Mouse (Mus musculus): ENCODE data around the gene Scn4a. TPM values are rescaled to one million over a fixed set of nuclear protein-coding genes. Genes with fewer than 3 reads are reported as not detected.

The Scn4a gene
- total and polyA plus RNA-seq, 2 experiments from 2014 or later, result under 0.01 to 0.04 TPM

DNA sequence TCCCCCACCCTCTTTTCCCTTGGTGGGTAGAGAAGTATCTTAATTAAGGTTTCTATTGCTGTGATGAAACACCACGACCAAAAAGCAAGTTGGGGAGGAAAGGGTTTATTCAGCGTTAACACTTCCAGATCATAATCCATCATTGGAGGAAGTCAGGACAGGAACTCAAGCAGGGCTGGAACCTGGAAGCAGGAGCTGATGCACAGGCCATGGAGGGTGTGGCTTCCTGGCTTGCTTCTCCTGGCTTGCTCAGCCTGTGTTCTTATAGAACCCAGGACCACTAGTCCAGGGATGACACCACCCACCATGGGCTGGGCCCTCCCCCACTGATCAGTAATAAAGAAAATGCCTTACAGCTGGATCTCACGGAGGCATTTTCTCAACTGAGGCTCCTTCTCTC lies 37.7 kb upstream of the Scn4a start:
- no peak for ATAC-seq
- no peak for DNase-seq (ENCODE audit: low spot score)
- Histone ChIP-seq H3K4me3 (ENCODE audit: low read length) (no peak overlapping the region), H3K36me3 (ENCODE audit: insufficient read depth, low read length) (peaks cover 3% of the 10 kb centered on the region; the same call in 1 of the 2 replicates), H3K9me3 (ENCODE audit: low read length) (no peaks in the 10 kb centered on the region), H3K27ac (no peak overlapping the region), H3K27me3 (ENCODE audit: insufficient read depth, low read length) (no peaks in the 10 kb centered on the region), H3K4me2 (ENCODE audit: low read depth, low read length) (no peak overlapping the region), H3K9ac (replicated peaks; ENCODE audit: low read length) (no peak overlapping the region), H3K4me1 (ENCODE audit: insufficient read depth, low read length) (no peaks in the 10 kb centered on the region)
- 75% methylated on average over 3 of the region's 3 CpGs for WGBS
- TF ChIP-seq CTCF (IDR thresholded peaks at IDR 0.05; ENCODE audit: low read depth), result no peak

DNA sequence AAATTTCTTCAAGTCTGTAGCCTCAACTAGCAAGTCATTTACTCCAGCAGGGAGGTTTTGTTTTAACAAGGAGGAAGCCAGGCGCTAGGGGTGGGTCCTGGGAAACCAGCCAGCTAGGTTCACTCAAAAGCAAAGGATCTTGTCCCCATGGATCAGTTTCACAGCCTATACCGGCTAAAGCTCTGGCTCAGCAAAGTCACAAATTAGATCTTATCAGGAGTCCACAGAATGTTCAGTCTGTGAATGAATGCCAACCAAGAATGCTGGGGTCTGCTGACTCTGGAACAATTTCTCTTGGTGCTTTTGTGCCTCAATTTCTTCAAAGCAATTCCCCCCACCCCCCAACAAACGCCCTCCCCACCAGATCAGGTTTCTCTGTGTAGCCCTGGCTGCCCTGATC lies 36.5 kb upstream of the Scn4a start:
- H3K4me3 ChIP-seq (ENCODE audit: low read length), result no peak overlapping the region
- no peak for TF ChIP-seq CTCF (IDR thresholded peaks at IDR 0.05; ENCODE audit: low read depth)
- H3K4me2 ChIP-seq (ENCODE audit: low read depth, low read length), result no peak overlapping the region
- no peaks in the 10 kb centered on the region for H3K9me3 ChIP-seq (ENCODE audit: low read length)
- H3K9ac ChIP-seq (replicated peaks; ENCODE audit: low read length), result no peak overlapping the region
- no peaks in the 10 kb centered on the region for H3K4me1 ChIP-seq (ENCODE audit: insufficient read depth, low read length)
- H3K27me3 ChIP-seq (ENCODE audit: insufficient read depth, low read length), result no peaks in the 10 kb centered on the region
- ATAC-seq (no peak), DNase-seq (ENCODE audit: low spot score) (no peak)
- no peak overlapping the region for H3K27ac ChIP-seq
- 43% methylated on average over 3 of the region's 3 CpGs for WGBS
- H3K36me3 ChIP-seq (ENCODE audit: insufficient read depth, low read length), result peaks cover 3% of the 10 kb centered on the region; the same call in 1 of the 2 replicates

DNA sequence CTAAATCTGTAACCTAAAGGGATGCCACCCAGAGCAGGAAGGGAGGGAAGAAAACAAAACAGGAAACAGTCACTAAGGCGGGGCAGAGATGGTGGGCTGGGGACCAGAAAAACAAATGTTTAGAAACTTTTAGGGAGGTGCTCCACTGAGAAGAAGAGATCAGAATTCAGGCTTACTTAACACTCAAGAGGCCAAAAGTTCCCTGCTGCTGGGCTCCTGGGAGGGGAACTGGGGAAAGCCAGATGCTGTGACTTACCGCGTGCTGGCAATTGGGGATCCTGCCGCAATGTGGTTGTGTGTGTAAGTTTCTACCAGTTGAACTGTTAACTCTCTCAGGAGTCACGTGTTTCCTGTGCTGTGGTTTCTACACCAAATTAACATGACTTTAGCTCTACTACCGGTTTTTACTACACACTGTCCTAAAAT lies 34.7 kb upstream of the Scn4a start, which contains the start of gene Icam2:
Gene Icam2 (minus strand): TSS at position 285 of the 426 bp plus-strand sequence.
- no peaks in the 10 kb centered on the region for H3K9me3 ChIP-seq (ENCODE audit: low read length)
- no peak for TF ChIP-seq CTCF (IDR thresholded peaks at IDR 0.05; ENCODE audit: low read depth)
- no peak within 1 kb of the TSS for H3K4me3 ChIP-seq (ENCODE audit: low read length)
- no peak for ATAC-seq
- no peaks in the 10 kb centered on the region for H3K36me3 ChIP-seq (ENCODE audit: insufficient read depth, low read length)
- no peak for DNase-seq (ENCODE audit: low spot score)
- H3K4me2 ChIP-seq (ENCODE audit: low read depth, low read length), result no peak within 1 kb of the TSS
- no peak within 1 kb of the TSS for H3K27ac ChIP-seq
- H3K9ac ChIP-seq (replicated peaks; ENCODE audit: low read length), result no peak within 1 kb of the TSS
- 79% methylated on average over 6 of the region's 6 CpGs for WGBS
- H3K4me1 ChIP-seq (ENCODE audit: insufficient read depth, low read length), result no peaks in the 10 kb centered on the region
- no peaks in the 10 kb centered on the region for H3K27me3 ChIP-seq (ENCODE audit: insufficient read depth, low read length)

DNA sequence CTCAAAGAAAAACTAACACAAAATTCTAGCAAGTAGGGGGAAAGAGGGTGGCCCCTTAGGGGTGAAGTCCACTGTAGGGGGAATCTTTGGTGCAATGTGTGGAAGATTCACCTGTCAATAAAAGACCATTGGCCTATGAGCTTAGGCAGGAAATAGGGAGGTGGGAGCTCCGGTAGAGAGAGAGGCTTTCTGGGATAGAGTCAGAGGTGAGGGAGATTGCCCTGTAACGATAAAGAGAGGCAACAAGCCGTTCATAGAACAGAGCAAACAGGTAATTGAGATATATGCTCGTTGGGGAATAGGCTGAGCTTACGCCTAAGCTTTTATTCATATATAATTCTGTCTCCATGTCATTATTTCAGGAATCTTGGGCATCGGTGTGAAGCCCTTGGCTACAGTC lies 33.9 kb upstream of the Scn4a start:
- Histone ChIP-seq H3K36me3 (ENCODE audit: insufficient read depth, low read length) (no peaks in the 10 kb centered on the region), H3K9ac (replicated peaks; ENCODE audit: low read length) (no peak overlapping the region), H3K27me3 (ENCODE audit: insufficient read depth, low read length) (no peaks in the 10 kb centered on the region), H3K4me2 (ENCODE audit: low read depth, low read length) (no peak overlapping the region), H3K4me3 (ENCODE audit: low read length) (no peak overlapping the region), H3K27ac (no peak overlapping the region), H3K9me3 (ENCODE audit: low read length) (no peaks in the 10 kb centered on the region), H3K4me1 (ENCODE audit: insufficient read depth, low read length) (no peaks in the 10 kb centered on the region)
- WGBS, result 79% methylated on average over 6 of the region's 6 CpGs
- ATAC-seq, result no peak
- TF ChIP-seq CTCF (IDR thresholded peaks at IDR 0.05; ENCODE audit: low read depth), result no peak
- DNase-seq (ENCODE audit: low spot score), result no peak

DNA sequence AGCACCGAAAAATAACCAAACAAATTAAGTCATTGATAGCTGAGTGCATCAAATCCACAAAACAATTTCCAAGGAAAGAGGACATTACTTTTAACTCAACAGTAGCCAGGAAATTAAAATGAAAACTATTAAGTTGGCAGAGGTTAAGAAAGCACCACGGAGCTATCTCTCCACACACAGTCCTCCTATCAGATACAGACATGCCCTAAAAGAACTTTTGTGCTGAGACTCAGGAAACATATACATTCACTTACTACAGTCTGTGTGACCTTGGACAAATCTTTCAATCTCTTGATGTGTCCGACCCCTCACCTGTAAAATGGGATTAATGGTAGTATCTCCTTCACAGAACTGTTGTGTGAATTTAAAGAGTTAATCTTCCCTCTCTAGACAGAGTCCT lies 33.3 kb upstream of the Scn4a start:
- Histone ChIP-seq H3K4me1 (ENCODE audit: insufficient read depth, low read length) (no peaks in the 10 kb centered on the region), H3K9ac (replicated peaks; ENCODE audit: low read length) (no peak overlapping the region), H3K27me3 (ENCODE audit: insufficient read depth, low read length) (no peaks in the 10 kb centered on the region), H3K4me3 (ENCODE audit: low read length) (no peak overlapping the region), H3K36me3 (ENCODE audit: insufficient read depth, low read length) (no peaks in the 10 kb centered on the region), H3K4me2 (ENCODE audit: low read depth, low read length) (no peak overlapping the region), H3K27ac (no peak overlapping the region), H3K9me3 (ENCODE audit: low read length) (no peaks in the 10 kb centered on the region)
- ATAC-seq, result no peak
- TF ChIP-seq CTCF (IDR thresholded peaks at IDR 0.05; ENCODE audit: low read depth), result no peak
- DNase-seq (ENCODE audit: low spot score), result no peak
- WGBS, result 94% methylated on average over 3 of the region's 3 CpGs

DNA sequence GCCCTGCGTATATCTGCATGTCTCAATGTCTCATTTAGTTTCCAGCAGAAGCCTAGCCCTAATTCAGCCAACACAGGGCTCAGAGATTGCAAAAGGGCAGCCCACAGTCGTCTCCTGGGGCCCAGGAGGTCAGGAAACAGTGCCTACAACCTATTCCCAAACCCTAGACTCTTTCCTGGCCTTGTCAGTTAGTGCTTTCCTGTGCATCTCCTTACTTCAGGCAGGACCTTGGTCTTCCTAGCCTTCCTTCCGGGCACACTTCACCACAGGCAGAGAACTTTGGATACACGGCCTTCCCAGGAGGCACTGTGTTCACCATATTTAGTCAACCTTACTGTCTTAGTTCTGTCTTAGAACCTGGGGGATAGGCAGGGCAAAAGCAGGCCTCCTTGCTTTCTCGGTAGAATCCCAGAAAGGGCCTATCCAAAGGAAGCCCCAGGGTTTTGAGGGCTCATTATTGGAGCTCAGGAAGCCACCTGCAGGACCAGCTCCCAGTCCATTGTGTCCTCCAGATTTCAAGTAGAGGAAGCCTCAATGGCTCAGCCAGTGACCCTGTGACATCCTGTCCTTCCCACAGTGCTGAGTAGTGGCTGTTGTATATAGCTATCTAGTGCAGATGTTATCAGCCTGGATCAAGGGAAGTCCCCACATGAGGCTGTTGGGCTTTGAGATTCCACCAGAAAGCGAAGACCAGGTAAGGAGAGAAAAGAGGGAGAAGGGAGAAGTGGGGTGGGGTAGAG lies 30.1 kb upstream of the Scn4a start:
- Histone ChIP-seq H3K9ac (replicated peaks; ENCODE audit: low read length) (no peak overlapping the region), H3K36me3 (ENCODE audit: insufficient read depth, low read length) (no peaks in the 10 kb centered on the region), H3K4me3 (ENCODE audit: low read length) (no peak overlapping the region), H3K4me2 (ENCODE audit: low read depth, low read length) (no peak overlapping the region), H3K9me3 (ENCODE audit: low read length) (no peaks in the 10 kb centered on the region), H3K27ac (no peak overlapping the region), H3K4me1 (ENCODE audit: insufficient read depth, low read length) (no peaks in the 10 kb centered on the region), H3K27me3 (ENCODE audit: insufficient read depth, low read length) (no peaks in the 10 kb centered on the region)
- DNase-seq (ENCODE audit: low spot score) (no peak), ATAC-seq (no peak)
- 77% methylated on average over 6 of the region's 6 CpGs for WGBS
- TF ChIP-seq CTCF (IDR thresholded peaks at IDR 0.05; ENCODE audit: low read depth), result no peak

DNA sequence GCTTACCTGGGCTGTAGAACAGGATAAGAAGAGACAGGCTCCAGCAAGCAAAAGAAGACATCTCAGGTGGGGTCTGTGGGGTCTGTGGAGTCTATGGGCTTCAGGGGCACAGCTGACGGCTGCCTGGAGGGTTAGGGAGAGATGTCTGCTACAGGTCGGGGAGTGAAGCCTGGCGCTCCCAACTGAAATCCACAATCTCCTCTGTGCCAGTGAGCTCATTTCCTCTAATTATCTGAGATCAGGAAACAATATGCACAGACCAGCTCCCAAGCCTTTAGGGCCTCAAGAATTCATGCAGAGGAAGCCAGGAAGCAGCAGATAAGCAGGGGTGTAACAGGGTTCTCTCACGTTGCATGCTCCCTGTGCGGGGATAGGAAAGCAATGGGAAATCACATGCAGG lies 29.3 kb upstream of the Scn4a start:
- TF ChIP-seq CTCF (IDR thresholded peaks at IDR 0.05; ENCODE audit: low read depth), result no peak
- DNase-seq (ENCODE audit: low spot score), result no peak
- WGBS, result 86% methylated on average over 5 of the region's 5 CpGs
- Histone ChIP-seq H3K9me3 (ENCODE audit: low read length) (no peaks in the 10 kb centered on the region), H3K4me2 (ENCODE audit: low read depth, low read length) (no peak overlapping the region), H3K4me1 (ENCODE audit: insufficient read depth, low read length) (no peaks in the 10 kb centered on the region), H3K27me3 (ENCODE audit: insufficient read depth, low read length) (no peaks in the 10 kb centered on the region), H3K4me3 (ENCODE audit: low read length) (no peak overlapping the region), H3K9ac (replicated peaks; ENCODE audit: low read length) (no peak overlapping the region), H3K36me3 (ENCODE audit: insufficient read depth, low read length) (no peaks in the 10 kb centered on the region), H3K27ac (no peak overlapping the region)
- no peak for ATAC-seq

Measured in hindbrain, postnatal 0 days (tissue).